Mouse (Mus musculus): Measurements from ENCODE around the gene Foxn2.

- TF ChIP-seq USF1 (IDR thresholded peaks at IDR 0.05; ENCODE audit: low read depth) (no peak), POLR2AphosphoS2 (IDR thresholded peaks at IDR 0.05; ENCODE audit: insufficient read length, low read depth) (no peak), REST (IDR thresholded peaks at IDR 0.05; ENCODE audit: insufficient read depth, insufficient read length) (no peak), POLR2A (IDR thresholded peaks at IDR 0.05; ENCODE audit: insufficient read length, low read depth) (no peak)
Observed at GRCm38 (mm10) chr17:88484539-88484938, 44.0 kb downstream of the Foxn2 start.
